Mouse (Mus musculus) skeletal muscle tissue, postnatal 0 days (tissue): ENCODE measurements around the gene Krtap17-1. TPM values are rescaled to one million over a fixed set of nuclear protein-coding genes. Genes with fewer than 3 reads are reported as not detected.

Experiments used
- polyA plus RNA-seq: library from polyadenylated mRNA; unstranded; fragments of >200 nt; fragmentation: Nextera tagmentation; extraction: Ambion mirVana; gene quantifications from 2 replicates; pipeline ENCODE4 v1.2.1, GENCODE M21; 2015

Krtap17-1 gene
- 0.35 TPM in 1 of 2 replicates, not detected in the other for polyA plus RNA-seq

DNA sequence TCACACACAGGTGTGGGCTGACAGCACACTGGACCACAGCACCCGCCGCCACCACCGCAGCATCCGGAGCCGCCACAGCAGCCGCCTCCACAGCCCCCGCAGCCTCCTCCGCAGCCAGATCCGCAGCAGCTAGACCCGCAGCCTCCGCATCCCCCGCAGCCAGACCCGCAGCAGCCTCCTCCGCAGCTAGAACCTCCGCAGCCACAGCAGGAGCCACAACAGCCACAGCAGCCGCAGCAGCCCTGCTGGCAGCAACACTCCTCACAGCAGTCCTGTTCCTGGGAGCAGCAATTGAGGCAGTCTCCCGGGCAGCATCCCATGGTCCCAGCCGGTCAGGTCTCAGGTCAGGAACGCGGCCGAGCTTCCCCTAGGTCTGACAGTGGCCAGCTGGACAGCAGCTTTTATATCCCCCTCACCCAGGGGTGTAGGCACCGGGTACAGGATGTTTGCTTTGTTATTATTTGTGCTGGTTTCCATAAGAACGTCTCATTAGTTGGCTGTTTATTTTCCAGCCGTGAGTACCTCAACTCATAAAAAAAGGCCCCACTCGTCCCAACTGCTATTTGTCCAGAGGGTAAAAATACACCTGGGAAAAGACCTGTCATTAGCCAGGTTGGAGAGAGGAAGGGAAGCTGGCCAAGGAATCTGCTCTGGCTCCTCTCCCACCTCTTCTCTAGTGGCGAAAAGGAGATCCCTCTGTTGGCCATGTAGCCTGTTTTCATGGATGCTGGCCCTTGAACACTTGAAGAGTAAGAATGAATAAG is at the start of gene Krtap17-1:
Krtap17-1 (minus strand) TSS at position 375 of the 764 bp plus-strand sequence.

DNA sequence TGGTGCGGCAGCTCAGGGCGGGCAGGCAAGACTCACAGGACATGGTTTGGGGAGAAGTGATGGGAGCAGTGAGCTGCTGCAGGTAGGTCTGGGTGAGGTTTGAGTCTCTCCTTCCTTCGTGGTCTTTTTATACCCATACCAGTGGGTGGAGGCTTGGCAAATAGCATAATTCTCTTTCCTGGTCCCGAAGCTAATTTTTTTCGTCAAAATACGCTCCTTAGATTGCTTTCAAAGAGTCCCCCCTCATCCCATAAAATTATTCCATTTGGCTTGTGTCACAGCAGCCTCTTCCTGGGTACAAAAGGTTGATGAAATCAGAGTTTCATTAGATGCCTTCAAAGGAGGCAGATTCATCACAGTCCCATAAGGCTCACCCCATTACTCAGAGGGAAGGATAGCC is 47.7 kb upstream of the Krtap17-1 start, which contains the start of gene Krt34:
Krt34 (minus strand) TSS at position 101 of the 400 bp plus-strand sequence.

DNA sequence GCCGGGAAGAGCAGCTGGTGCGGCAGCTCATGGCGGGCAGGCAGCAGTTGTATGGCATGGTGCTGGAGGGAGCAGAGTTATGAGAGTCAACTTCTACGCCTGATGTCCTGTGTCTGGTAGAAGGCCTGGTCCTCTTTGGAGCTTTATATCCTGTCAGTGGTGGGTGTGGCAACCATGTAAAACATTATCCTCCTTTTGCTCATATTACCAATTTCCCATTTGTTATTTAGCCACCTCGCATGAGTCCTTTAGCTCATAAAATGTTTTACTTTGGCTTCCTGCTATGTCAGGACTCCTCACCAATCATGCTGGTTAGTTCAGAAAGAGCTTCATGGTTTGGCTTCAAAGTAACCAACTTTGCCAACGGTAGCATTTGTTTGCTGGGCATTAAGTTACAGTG is 36.0 kb upstream of the Krtap17-1 start, which contains the start of gene Krt33b:
Krt33b (minus strand) TSS at position 101 of the 400 bp plus-strand sequence.

DNA sequence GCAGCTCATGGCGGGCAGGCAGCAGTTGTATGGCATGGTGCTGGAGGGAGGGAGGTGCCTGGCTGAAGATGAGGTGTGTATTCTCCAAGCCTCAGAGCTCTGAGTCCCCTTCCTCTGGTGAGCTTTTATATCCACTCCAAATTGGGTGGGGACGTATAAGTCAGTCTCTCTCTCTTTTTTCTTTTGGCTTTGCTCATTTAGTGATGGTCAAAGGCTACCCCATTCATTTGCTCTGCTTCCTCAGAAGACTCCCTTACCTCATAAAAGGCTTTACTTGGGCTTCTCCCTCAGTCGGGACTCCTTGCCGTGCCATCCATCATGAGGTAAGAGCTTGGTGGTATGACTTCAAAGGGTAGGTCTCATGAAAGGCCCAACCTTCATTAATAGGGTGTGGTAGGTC is 22.3 kb upstream of the Krtap17-1 start, which contains the start of gene Krt33a:
Krt33a (minus strand) TSS at position 101 of the 400 bp plus-strand sequence.

DNA sequence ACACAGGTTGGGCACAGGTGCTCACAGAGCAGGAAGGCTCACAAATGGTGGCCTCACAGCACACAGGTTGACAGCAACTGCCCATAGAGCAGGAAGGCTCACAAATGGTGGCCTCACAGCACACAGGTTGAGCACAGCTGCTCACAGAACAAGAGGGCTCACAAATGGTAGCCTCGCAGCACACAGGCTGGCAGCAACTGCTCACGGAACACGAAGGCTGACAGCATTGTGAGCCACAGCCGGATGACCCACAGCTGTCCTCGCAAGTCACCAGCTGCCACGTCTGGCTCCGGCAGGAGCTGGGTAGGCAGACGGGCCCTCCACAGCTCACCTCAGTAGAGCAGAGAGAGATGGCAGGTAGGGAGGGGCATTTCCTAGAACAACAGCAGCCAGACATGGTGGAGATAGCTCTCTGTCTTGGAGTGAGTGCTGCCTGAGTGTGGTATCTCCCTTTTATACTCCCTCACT is 7.6 kb downstream of the Krtap17-1 start, which contains the start of gene Krtap16-1:
Krtap16-1 (minus strand) TSS at position 418 of the 468 bp plus-strand sequence.

DNA sequence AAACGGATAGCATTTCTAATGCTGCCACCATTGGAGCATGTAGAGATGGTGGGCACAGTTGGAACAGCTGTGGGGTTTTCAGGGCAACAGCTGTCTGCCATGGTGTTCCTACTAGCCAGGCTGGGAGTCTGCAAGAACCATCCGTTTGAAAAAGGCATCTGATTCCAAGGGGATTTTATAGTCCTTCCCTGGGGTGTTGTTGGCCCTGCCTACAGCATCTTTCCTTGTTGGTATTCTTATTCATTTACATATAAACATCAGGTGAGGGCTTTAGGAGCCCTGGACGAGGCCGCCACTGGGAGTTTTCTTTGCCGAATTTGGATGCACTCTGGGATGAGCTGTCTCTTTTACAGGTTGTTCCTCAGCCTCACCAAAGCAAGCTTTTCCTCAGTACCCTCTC is 14.8 kb downstream of the Krtap17-1 start, which contains the start of gene Krtap29-1:
Krtap29-1 (minus strand) TSS at position 101 of the 400 bp plus-strand sequence.

DNA sequence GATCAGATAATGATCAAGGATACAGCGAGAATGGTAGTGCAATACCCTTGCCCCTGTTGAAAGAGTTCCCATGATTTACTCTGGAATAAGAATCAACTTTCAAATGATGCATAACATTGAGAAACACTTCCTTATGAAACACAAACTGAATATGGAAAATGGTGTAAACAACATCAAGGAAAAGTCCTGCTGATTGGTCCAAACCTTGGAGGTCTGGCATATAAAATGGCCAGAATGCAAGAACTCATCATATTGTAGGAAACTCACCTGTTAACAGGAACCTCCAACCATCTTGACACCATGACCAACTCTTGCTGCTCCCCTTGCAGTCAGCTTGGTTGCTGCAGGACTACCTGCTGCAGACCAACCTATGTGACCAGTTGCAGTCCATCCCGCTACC is 45.6 kb downstream of the Krtap17-1 start, which contains the start of gene Krtap9-5:
Krtap9-5 (plus strand) TSS at position 301 of the 400 bp plus-strand sequence.

Other genes starting within 250 kb of the Krtap17-1 start
- gene Gm11595, start 221.1 kb downstream of the Krtap17-1 start, polyA plus RNA-seq = not detected in 2 replicates
- gene Krtap4-8, start 213.3 kb downstream of the Krtap17-1 start, polyA plus RNA-seq = not detected in 2 replicates
- gene Krtap4-9, start 208.8 kb downstream of the Krtap17-1 start, polyA plus RNA-seq = not detected in 2 replicates
- gene Gm11596, start 200.5 kb downstream of the Krtap17-1 start, polyA plus RNA-seq = not detected in 2 replicates
- not detected in 2 replicates for gene Gm11569, start 195.1 kb downstream of the Krtap17-1 start, polyA plus RNA-seq
- not detected in 2 replicates for gene Gm11554, start 189.5 kb downstream of the Krtap17-1 start, polyA plus RNA-seq
- not detected in 2 replicates for gene Krtap4-13, start 184.1 kb downstream of the Krtap17-1 start, polyA plus RNA-seq
- gene Gm11564, start 178.3 kb downstream of the Krtap17-1 start, polyA plus RNA-seq = not detected in 2 replicates
- not detected in 2 replicates for gene 2300003K06Rik, start 155.9 kb downstream of the Krtap17-1 start, polyA plus RNA-seq
- gene Krtap4-16, start 142.4 kb downstream of the Krtap17-1 start, polyA plus RNA-seq = not detected in 2 replicates
- not detected in 2 replicates for gene Gm11568, start 136.1 kb downstream of the Krtap17-1 start, polyA plus RNA-seq
- not detected in 2 replicates for gene Gm11559, start 129.5 kb downstream of the Krtap17-1 start, polyA plus RNA-seq
- gene Krtap9-1, start 120.6 kb downstream of the Krtap17-1 start, polyA plus RNA-seq = not detected in 2 replicates
- gene Gm11567, start 114.8 kb downstream of the Krtap17-1 start, polyA plus RNA-seq = not detected in 2 replicates
- not detected in 2 replicates for gene Krtap31-1, start 86.1 kb downstream of the Krtap17-1 start, polyA plus RNA-seq
- gene Gm11565, start 79.2 kb downstream of the Krtap17-1 start, polyA plus RNA-seq = not detected in 2 replicates
- gene Krtap31-2, start 57.7 kb downstream of the Krtap17-1 start, polyA plus RNA-seq = not detected in 2 replicates
- gene Krtap9-5, start 45.5 kb downstream of the Krtap17-1 start, polyA plus RNA-seq = not detected in 2 replicates
- not detected in 2 replicates for gene Krtap29-1, start 14.9 kb downstream of the Krtap17-1 start, polyA plus RNA-seq
- gene Krtap16-1, start 7.4 kb downstream of the Krtap17-1 start, polyA plus RNA-seq = not detected in 2 replicates
- gene Krt33a, start 22.2 kb upstream of the Krtap17-1 start, polyA plus RNA-seq = not detected in 2 replicates
- 1.1 and 1.4 TPM in 2 replicates for gene Krt33b, start 35.9 kb upstream of the Krtap17-1 start, polyA plus RNA-seq
- gene Krt34, start 47.6 kb upstream of the Krtap17-1 start, polyA plus RNA-seq = not detected in 2 replicates
- gene Krt31, start 56.6 kb upstream of the Krtap17-1 start, polyA plus RNA-seq = 0.22 and 0.33 TPM in 2 replicates
- gene Krt32, start 94.2 kb upstream of the Krtap17-1 start, polyA plus RNA-seq = not detected in 2 replicates
- gene Krt35, start 102.2 kb upstream of the Krtap17-1 start, polyA plus RNA-seq = 0.07 TPM in 1 of 2 replicates, not detected in the other
- not detected in 2 replicates for gene Krt36, start 111.6 kb upstream of the Krtap17-1 start, polyA plus RNA-seq
- not detected in 2 replicates for gene Krt13, start 127.6 kb upstream of the Krtap17-1 start, polyA plus RNA-seq
- gene Krt15, start 141.9 kb upstream of the Krtap17-1 start, polyA plus RNA-seq = 19.8 TPM in 1 of 2 replicates, not detected in the other
- 0.55 and 0.63 TPM in 2 replicates for gene Krt19, start 154.7 kb upstream of the Krtap17-1 start, polyA plus RNA-seq
- not detected in 2 replicates for gene Krt9, start 199.3 kb upstream of the Krtap17-1 start, polyA plus RNA-seq
- 0.09 and 68.1 TPM in 2 replicates for gene Krt14, start 213.6 kb upstream of the Krtap17-1 start, polyA plus RNA-seq